Mouse (Mus musculus) gastrocnemius, postnatal 4 days (tissue): Measurements from ENCODE around the gene H2afz. TPM values are rescaled to one million over a fixed set of nuclear protein-coding genes. Genes with fewer than 3 reads are reported as not detected.
"Not testable (repeated sequence)": the region's sequence is repeated elsewhere in the genome, so short reads cannot be mapped to it uniquely, and the experiment has no call there.

Experiments used
- DNase-seq, 2 experiments: peaks; one replicate each; pipeline ENCODE4 v3.0.0; 2021 to 2022; ENCODE audit warnings: low spot score in 2 of 2, mixed read lengths in 2 of 2
- total RNA-seq, 2 experiments: library from RNA; stranded (reverse); gene quantifications; 2 replicates each; pipeline ENCODE4 v1.2.3; 2021

Gene H2afz
- total RNA-seq, 2 experiments from 2014 or later, result 211 to 212 TPM

DNA sequence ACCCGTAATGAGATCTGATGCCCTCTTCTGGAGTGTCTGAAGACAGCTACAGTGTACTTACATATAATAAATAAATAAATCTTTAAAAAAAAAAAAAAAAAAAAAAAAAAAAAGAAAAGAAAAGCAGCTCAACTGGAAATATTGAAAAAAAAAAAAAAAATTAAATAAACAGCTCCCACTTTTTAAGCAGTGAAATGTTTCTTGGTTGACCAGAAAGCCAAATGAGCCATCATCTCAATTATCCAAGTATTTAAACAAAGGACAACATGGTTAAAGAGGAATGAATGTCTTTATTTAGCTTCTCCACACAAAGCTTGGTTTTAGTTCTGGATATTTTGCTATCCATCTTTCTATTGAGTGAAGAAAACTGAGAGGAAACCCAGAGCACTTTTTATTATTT lies 50.3 kb downstream of the H2afz start:
- DNase-seq, result not testable (repeated sequence)

Other genes with a start within 250 kb of the H2afz start
- 100 to 1,000 TPM; 113 to 117 TPM for gene Ddit4l, start 242.9 kb upstream of the H2afz start, total RNA-seq
- gene Gm21962, start 193.0 kb upstream of the H2afz start, total RNA-seq, result not detected
- gene Dnajb14, start 3.2 kb downstream of the H2afz start, total RNA-seq, result 10 to 100 TPM; 13.0 to 14.4 TPM
- gene Lamtor3, start 54.0 kb downstream of the H2afz start, total RNA-seq, result 10 to 100 TPM; 55.8 to 59.8 TPM
- 1 to 10 TPM; 2.6 to 3.4 TPM for gene Dapp1, start 117.1 kb downstream of the H2afz start, total RNA-seq
- gene 1110002E22Rik, start 200.6 kb downstream of the H2afz start, total RNA-seq, result 100 to 1,000 TPM; 145 to 167 TPM
- 1 to 10 TPM; 1.7 to 1.9 TPM for gene Gm5105, start 202.9 kb downstream of the H2afz start, total RNA-seq